Mouse (Mus musculus): ENCODE measurements around the gene Hyal1.

Gene Hyal1

GRCm38 (mm10) chr9:107576357-107577107, at the start of gene Hyal1:
Gene Hyal1 (plus strand): TSS chr9:107576927.
- peak; percentile 84 for DNase-seq (ENCODE audit: low spot score)

- peak; percentile 88 for DNase-seq (ENCODE audit: low spot score)
These were observed 42.8 kb upstream of the Hyal1 start, which contains the start of gene Tmem115 for GRCm38 (mm10) chr9:107533791-107534407. Gene Tmem115 (plus strand): TSS chr9:107533945.

- peak; percentile 48 for DNase-seq (ENCODE audit: low spot score)
These were observed 42.1 kb upstream of the Hyal1 start for GRCm38 (mm10) chr9:107534408-107535202.

- DNase-seq (ENCODE audit: low spot score): no peak
These were observed 38.5 kb upstream of the Hyal1 start for GRCm38 (mm10) chr9:107538231-107538630.

- DNase-seq (ENCODE audit: low spot score): no peak
These were observed 38.0 kb upstream of the Hyal1 start for GRCm38 (mm10) chr9:107538711-107539110.

- no peak for DNase-seq (ENCODE audit: low spot score)
These were observed 36.8 kb upstream of the Hyal1 start for GRCm38 (mm10) chr9:107539940-107540339.

GRCm38 (mm10) chr9:107540420-107540819, 36.3 kb upstream of the Hyal1 start:
- DNase-seq (ENCODE audit: low spot score): no peak

- DNase-seq (ENCODE audit: low spot score): no peak
These were observed 35.7 kb upstream of the Hyal1 start for GRCm38 (mm10) chr9:107541005-107541404.

- DNase-seq (ENCODE audit: low spot score): peak; percentile 79
These were observed 35.0 kb upstream of the Hyal1 start, which contains the start of the genes Cyb561d2 and Nprl2 for GRCm38 (mm10) chr9:107541474-107542351. Gene Cyb561d2 (minus strand): TSS chr9:107542193. Gene Nprl2 (plus strand): TSS chr9:107542226.

- DNase-seq (ENCODE audit: low spot score): no peak
These were observed 34.4 kb upstream of the Hyal1 start for GRCm38 (mm10) chr9:107542352-107542686.

GRCm38 (mm10) chr9:107542721-107543120, 34.0 kb upstream of the Hyal1 start:
- DNase-seq (ENCODE audit: low spot score): no peak

- DNase-seq (ENCODE audit: low spot score): no peak
These were observed 33.4 kb upstream of the Hyal1 start for GRCm38 (mm10) chr9:107543299-107543698.

GRCm38 (mm10) chr9:107544196-107544700, 32.5 kb upstream of the Hyal1 start:
- DNase-seq (ENCODE audit: low spot score): no peak

GRCm38 (mm10) chr9:107544729-107545128, 32.0 kb upstream of the Hyal1 start:
- DNase-seq (ENCODE audit: low spot score): no peak

- DNase-seq (ENCODE audit: low spot score): no peak
These were observed 31.5 kb upstream of the Hyal1 start for GRCm38 (mm10) chr9:107545199-107545598.

- peak; percentile 75 for DNase-seq (ENCODE audit: low spot score)
These were observed 31.1 kb upstream of the Hyal1 start for GRCm38 (mm10) chr9:107545602-107546001.

- peak; percentile 93 for DNase-seq (ENCODE audit: low spot score)
These were observed 29.7 kb upstream of the Hyal1 start, which contains the start of gene Zmynd10 for GRCm38 (mm10) chr9:107547026-107547425. Gene Zmynd10 (plus strand): TSS chr9:107547298.

- no peak for DNase-seq (ENCODE audit: low spot score)
These were observed 28.8 kb upstream of the Hyal1 start for GRCm38 (mm10) chr9:107547957-107548356.

GRCm38 (mm10) chr9:107548820-107549219, 27.9 kb upstream of the Hyal1 start:
- DNase-seq (ENCODE audit: low spot score): no peak

- no peak for DNase-seq (ENCODE audit: low spot score)
These were observed 27.2 kb upstream of the Hyal1 start for GRCm38 (mm10) chr9:107549297-107550074.
